Mouse (Mus musculus) hindbrain, embryonic 13.5 days (tissue): ENCODE results near the gene Nol4l. TPM values are rescaled to one million over a fixed set of nuclear protein-coding genes. Genes with fewer than 3 reads are reported as not detected.

Experiments
- ATAC-seq: fragments of 200-750 bp; cut with Nextera tagmentation; 2 replicates; pipeline ENCODE4 v1.8.0; 2017; ENCODE audit warnings: moderate TSS enrichment; ENCODE audit not compliant: low FRiP score
- H3K27ac ChIP-seq: fragments of 300-500 bp; sonication (generic); 2 replicates; pipeline ENCODE4 v1.5.1; 2015; ENCODE audit warnings: inconsistent platforms, mild to moderate bottlenecking, moderate library complexity
- H3K27me3 ChIP-seq: fragments of 300-500 bp; sonication (generic); 2 replicates; pipeline ENCODE4 v1.6.1; 2015; ENCODE audit warnings: mild to moderate bottlenecking, inconsistent platforms
- H3K36me3 ChIP-seq: fragments of 300-500 bp; sonication (generic); 2 replicates; pipeline ENCODE4 v1.6.1; 2015; ENCODE audit warnings: mild to moderate bottlenecking, inconsistent platforms
- H3K4me1 ChIP-seq: fragments of 300-500 bp; sonication (generic); replicated peaks from 2 replicates; pipeline ENCODE4 v1.6.1; 2015; ENCODE audit warnings: inconsistent platforms
- H3K4me2 ChIP-seq: fragments of 300-500 bp; sonication (generic); 2 replicates; pipeline ENCODE4 v1.6.1; 2015; ENCODE audit warnings: inconsistent platforms, mild to moderate bottlenecking, moderate library complexity
- H3K4me3 ChIP-seq: fragments of 300-500 bp; sonication (generic); 2 replicates; pipeline ENCODE4 v1.5.1; 2015; ENCODE audit warnings: mild to moderate bottlenecking, inconsistent platforms
- H3K9ac ChIP-seq: fragments of 300-500 bp; sonication (generic); 2 replicates; pipeline ENCODE4 v1.6.1; 2015; ENCODE audit warnings: mild to moderate bottlenecking, inconsistent platforms
- H3K9me3 ChIP-seq: fragments of 300-500 bp; sonication (generic); 2 replicates; pipeline ENCODE4 v1.6.1; 2016; ENCODE audit warnings: inconsistent platforms
- WGBS: fragments of 180-500 bp; shearing (Covaris S2); methylation state at CpG from one replicate; pipeline ENCODE4 v1.1.7; 2015; 5-methylcytosine and 5-hydroxymethylcytosine counted together
- polyA plus RNA-seq: library from polyadenylated mRNA; unstranded; fragments of >200 nt; fragmentation: Nextera tagmentation; extraction: Ambion mirVana; gene quantifications from 2 replicates; pipeline ENCODE4 v1.2.1, GENCODE M21; 2015

Nol4l gene
- polyA plus RNA-seq, 1 experiment from 2014 or later, result 42.4 TPM

DNA sequence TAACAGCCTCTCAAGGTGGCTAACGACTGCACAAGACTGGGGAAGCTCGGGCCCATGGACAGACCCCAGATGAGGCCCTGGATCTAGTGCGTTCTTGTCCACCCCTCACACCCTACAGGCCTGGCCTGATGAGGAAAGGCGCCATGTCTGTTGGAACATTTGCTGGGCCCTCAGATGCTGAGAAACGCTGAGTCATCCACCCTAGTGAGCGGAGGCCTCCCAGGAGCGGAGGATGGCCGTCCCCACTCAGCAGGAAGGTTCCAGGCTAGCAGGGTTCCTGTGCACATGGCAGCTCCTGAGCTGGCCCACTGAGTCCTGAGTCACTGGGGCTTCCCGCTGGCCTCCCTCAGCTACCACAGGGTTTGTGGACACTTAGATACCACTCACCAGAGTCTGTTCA, 9.7 kb downstream of the Nol4l start:
- no peak overlapping the region for H3K27ac ChIP-seq
- H3K9ac ChIP-seq, result no peak overlapping the region
- H3K4me1 ChIP-seq, result peaks cover 56% of the 10 kb centered on the region
- 73% methylated on average over 9 of the region's 9 CpGs for WGBS
- H3K27me3 ChIP-seq, result 0 out of 2 replicates have a peak, but pooled peaks cover 7% of the 10 kb centered on the region
- ATAC-seq, result no peak
- H3K36me3 ChIP-seq, result no peaks in the 10 kb centered on the region
- H3K4me3 ChIP-seq, result no peak overlapping the region
- H3K4me2 ChIP-seq, result no peak overlapping the region
- H3K9me3 ChIP-seq, result no peaks in the 10 kb centered on the region

GRCm38 (mm10) chr2:153516961-153517360, 12.8 kb downstream of the Nol4l start:
- Histone ChIP-seq H3K36me3 (no peaks in the 10 kb centered on the region), H3K9me3 (no peaks in the 10 kb centered on the region), H3K27me3 (peaks cover 7% of the 10 kb centered on the region; the same call in 1 of the 2 replicates), H3K4me3 (no peak overlapping the region), H3K9ac (no peak overlapping the region), H3K4me1 (peaks cover 42% of the 10 kb centered on the region), H3K4me2 (no peak overlapping the region), H3K27ac (no peak overlapping the region)
- no peak for ATAC-seq
- WGBS, result 44% methylated on average over 4 of the region's 4 CpGs

GRCm38 (mm10) chr2:153515582-153515981, 14.2 kb downstream of the Nol4l start:
- no peaks in the 10 kb centered on the region for H3K9me3 ChIP-seq
- no peak for ATAC-seq
- H3K4me3 ChIP-seq, result no peak overlapping the region

GRCm38 (mm10) chr2:153514497-153515380, 15.0 kb downstream of the Nol4l start:
- H3K27me3 ChIP-seq, result peaks cover 7% of the 10 kb centered on the region; the same call in 1 of the 2 replicates
- H3K4me1 ChIP-seq, result peaks cover 48% of the 10 kb centered on the region
- 79% methylated on average over 14 of the region's 14 CpGs for WGBS
- H3K9ac ChIP-seq, result no peak overlapping the region
- H3K4me2 ChIP-seq, result no peak overlapping the region
- H3K4me3 ChIP-seq, result no peak overlapping the region
- no peaks in the 10 kb centered on the region for H3K9me3 ChIP-seq
- H3K36me3 ChIP-seq, result no peaks in the 10 kb centered on the region
- no peak for ATAC-seq
- no peak overlapping the region for H3K27ac ChIP-seq

More at GRCm38 (mm10) chr2:153515582-153515981, 14.2 kb downstream of the Nol4l start:
- 86% methylated on average over 6 of the region's 6 CpGs for WGBS
- Histone ChIP-seq H3K27me3 (peaks cover 7% of the 10 kb centered on the region; the same call in 1 of the 2 replicates), H3K4me1 (peaks cover 42% of the 10 kb centered on the region), H3K27ac (0 out of 2 replicates have a peak overlapping the region, but pooled peaks have one; percentile 30), H3K4me2 (no peak overlapping the region), H3K9ac (no peak overlapping the region), H3K36me3 (no peaks in the 10 kb centered on the region)

- Histone ChIP-seq H3K9ac (no peak overlapping the region), H3K4me1 (peaks cover 56% of the 10 kb centered on the region), H3K9me3 (no peaks in the 10 kb centered on the region), H3K27me3 (peaks cover 7% of the 10 kb centered on the region; the same call in 1 of the 2 replicates), H3K27ac (no peak overlapping the region), H3K4me2 (no peak overlapping the region), H3K4me3 (no peak overlapping the region), H3K36me3 (no peaks in the 10 kb centered on the region)
- ATAC-seq, result no peak
- 89% methylated on average over 3 of the region's 3 CpGs for WGBS
Measured at GRCm38 (mm10) chr2:153513983-153514382, 15.8 kb downstream of the Nol4l start.

DNA sequence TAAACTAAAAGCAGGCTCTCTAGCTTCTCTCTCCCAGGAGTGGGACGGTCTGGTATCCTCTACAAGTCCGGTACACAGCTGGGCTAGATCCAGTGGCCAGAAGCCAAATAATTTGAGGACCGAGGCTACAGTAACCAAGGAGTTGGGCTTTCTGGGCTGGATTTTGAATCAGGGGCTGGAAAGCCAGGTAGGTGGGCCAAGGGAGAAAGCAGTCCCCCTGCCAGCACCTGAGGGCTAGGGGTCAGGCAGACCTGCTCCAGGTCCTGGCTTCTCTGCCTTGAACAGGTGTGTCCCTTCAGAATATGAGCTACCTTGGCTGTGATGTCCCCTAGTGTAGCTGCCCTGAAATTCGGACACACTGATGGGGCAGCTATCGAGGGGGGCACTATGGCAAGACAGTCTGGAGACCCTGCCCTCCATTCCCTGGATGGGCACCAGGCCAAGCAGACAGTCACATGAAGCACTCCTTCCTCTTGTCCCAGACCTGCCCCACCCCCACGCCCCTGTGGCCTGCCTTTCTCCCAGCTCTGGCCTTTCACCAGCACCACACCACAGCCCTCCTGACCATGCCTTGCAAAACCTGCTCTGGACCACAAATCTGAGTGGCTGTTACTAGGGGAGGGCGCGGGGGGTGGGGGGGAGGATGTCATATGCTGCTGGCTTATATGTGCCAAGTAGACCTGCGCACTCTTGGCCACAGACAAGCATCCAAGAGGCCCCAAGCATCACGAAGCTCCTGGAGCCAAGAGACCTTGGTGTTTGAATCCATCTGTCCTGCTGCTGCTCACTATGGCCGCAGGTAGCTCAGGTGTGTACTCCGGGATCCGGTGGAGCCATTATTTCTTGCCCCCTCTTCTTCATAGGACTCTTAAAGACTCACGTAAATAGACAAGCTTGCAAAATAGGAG, 17.1 kb downstream of the Nol4l start:
- no peaks in the 10 kb centered on the region for H3K9me3 ChIP-seq
- H3K36me3 ChIP-seq, result no peaks in the 10 kb centered on the region
- ATAC-seq, result no peak
- no peak overlapping the region for H3K4me3 ChIP-seq
- peaks cover 67% of the 10 kb centered on the region for H3K4me1 ChIP-seq
- H3K9ac ChIP-seq, result peak overlapping the region; percentile 19; the same call in 1 of the 2 replicates
- no peak overlapping the region for H3K4me2 ChIP-seq
- 76% methylated on average over 14 of the region's 14 CpGs for WGBS
- H3K27ac ChIP-seq, result no peak overlapping the region
- H3K27me3 ChIP-seq, result peaks cover 7% of the 10 kb centered on the region; the same call in 1 of the 2 replicates

GRCm38 (mm10) chr2:153511562-153511961, 18.2 kb downstream of the Nol4l start:
- no peak overlapping the region for H3K4me2 ChIP-seq
- H3K27me3 ChIP-seq, result peaks cover 7% of the 10 kb centered on the region; the same call in 1 of the 2 replicates
- no peak overlapping the region for H3K4me3 ChIP-seq
- WGBS, result 54% methylated on average over 6 of the region's 6 CpGs
- 0 out of 2 replicates have a peak overlapping the region, but pooled peaks have one; percentile 19 for H3K9ac ChIP-seq
- H3K9me3 ChIP-seq, result no peaks in the 10 kb centered on the region
- H3K4me1 ChIP-seq, result peaks cover 60% of the 10 kb centered on the region
- H3K27ac ChIP-seq, result no peak overlapping the region
- ATAC-seq, result no peak
- H3K36me3 ChIP-seq, result no peaks in the 10 kb centered on the region

DNA sequence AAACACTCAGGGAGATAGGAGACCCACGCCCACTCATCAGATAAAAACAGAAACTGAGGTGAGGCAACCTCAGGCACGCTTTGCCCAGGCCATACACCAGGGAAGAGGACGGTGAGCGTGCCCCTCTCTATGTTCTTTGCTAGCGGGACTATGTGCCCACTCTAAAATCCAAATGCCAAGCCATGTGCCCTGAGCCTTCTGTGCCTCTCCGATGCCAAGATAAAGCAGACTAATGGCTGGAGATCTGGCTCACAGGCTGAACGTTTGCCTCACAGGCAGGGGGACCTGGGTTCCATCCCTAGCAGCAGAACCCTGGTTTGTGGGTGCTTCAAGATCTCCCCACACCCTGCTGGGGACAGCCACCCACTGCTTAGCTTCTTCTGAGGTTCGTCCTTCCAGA, 19.6 kb downstream of the Nol4l start:
- no peaks in the 10 kb centered on the region for H3K36me3 ChIP-seq
- no peak overlapping the region for H3K4me3 ChIP-seq
- peaks cover 8% of the 10 kb centered on the region; the same call in 1 of the 2 replicates for H3K27me3 ChIP-seq
- H3K4me1 ChIP-seq, result peaks cover 49% of the 10 kb centered on the region
- H3K9ac ChIP-seq, result peak overlapping the region; percentile 61; the same call in 1 of the 2 replicates
- ATAC-seq, result no peak
- H3K4me2 ChIP-seq, result no peak overlapping the region
- H3K27ac ChIP-seq, result peak overlapping the region; percentile 90; the same call in 1 of the 2 replicates
- 83% methylated on average over 8 of the region's 8 CpGs for WGBS
- no peaks in the 10 kb centered on the region for H3K9me3 ChIP-seq

DNA sequence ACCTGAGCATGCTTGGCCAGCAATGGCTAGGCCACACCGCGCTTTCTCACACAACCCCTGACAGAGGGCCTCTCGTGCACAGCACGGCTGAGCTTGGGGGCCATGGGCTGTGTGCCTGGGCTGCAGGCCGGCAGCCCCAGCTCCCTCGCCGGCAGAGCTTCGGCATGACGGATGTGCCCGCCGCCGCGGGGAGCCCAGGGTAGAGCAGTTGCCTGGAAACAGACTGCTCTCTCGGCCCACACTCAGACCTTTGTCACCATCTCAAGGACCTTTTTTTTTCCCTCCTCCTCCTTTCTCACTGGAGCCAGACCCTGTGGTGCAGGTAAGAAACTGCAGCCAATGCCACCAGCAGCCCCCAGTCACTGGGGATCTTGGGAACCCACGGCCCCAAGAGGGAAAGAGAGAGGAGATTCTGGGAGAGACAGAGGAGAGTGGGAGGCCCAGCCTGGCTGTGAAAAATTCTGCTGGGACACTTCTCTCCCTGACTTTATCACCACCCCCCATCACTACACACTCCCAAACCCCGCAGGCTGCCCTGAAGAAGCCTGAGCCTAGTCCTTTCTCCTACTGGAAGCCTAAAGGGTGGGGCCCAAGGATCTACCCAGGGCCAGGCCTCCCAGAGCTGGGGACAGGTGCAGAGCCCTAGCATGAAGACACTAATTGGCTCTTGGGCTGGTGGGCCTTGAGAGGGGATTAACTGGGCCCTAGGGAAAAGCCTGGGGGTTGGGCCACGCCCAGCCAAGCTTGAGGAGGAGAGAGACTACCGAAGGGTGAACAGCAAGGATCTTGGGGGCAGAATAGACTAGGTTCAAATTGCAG, 20.4 kb downstream of the Nol4l start:
- Histone ChIP-seq H3K4me2 (peak overlapping the region; percentile 38), H3K27me3 (peaks cover 8% of the 10 kb centered on the region; the same call in 1 of the 2 replicates), H3K9me3 (no peaks in the 10 kb centered on the region), H3K9ac (peak overlapping the region; percentile 61), H3K4me3 (no peak overlapping the region), H3K27ac (peak overlapping the region; percentile 90), H3K4me1 (peaks cover 49% of the 10 kb centered on the region), H3K36me3 (no peaks in the 10 kb centered on the region)
- peak; percentile 79 for ATAC-seq
- 6% methylated on average over 17 of the region's 18 CpGs for WGBS

GRCm38 (mm10) chr2:153508405-153508804, 21.4 kb downstream of the Nol4l start:
- WGBS, result 53% methylated on average over 3 of the region's 3 CpGs
- Histone ChIP-seq H3K27ac (peak overlapping the region; percentile 90), H3K9me3 (no peaks in the 10 kb centered on the region), H3K4me3 (no peak overlapping the region), H3K27me3 (peaks cover 8% of the 10 kb centered on the region; the same call in 1 of the 2 replicates), H3K4me1 (peaks cover 49% of the 10 kb centered on the region), H3K4me2 (no peak overlapping the region), H3K36me3 (no peaks in the 10 kb centered on the region), H3K9ac (peak overlapping the region; percentile 55)
- ATAC-seq, result no peak

GRCm38 (mm10) chr2:153507969-153508368, 21.8 kb downstream of the Nol4l start:
- H3K4me3 ChIP-seq, result no peak overlapping the region
- H3K4me1 ChIP-seq, result peaks cover 49% of the 10 kb centered on the region
- H3K27ac ChIP-seq, result peak overlapping the region; percentile 90; the same call in 1 of the 2 replicates
- no peak overlapping the region for H3K4me2 ChIP-seq
- no peak overlapping the region for H3K9ac ChIP-seq
- peaks cover 8% of the 10 kb centered on the region; the same call in 1 of the 2 replicates for H3K27me3 ChIP-seq
- ATAC-seq, result no peak
- no peaks in the 10 kb centered on the region for H3K36me3 ChIP-seq
- WGBS, result 94% methylated on average over 2 of the region's 2 CpGs
- no peaks in the 10 kb centered on the region for H3K9me3 ChIP-seq
